Mouse (Mus musculus) E14TG2a.4 (cell line): ENCODE data around the gene Xpo6.

Experiments
- CTCF ChIP-seq: conservative IDR thresholded peaks from 2 replicates; pipeline ENCODE4 v1.5.1; 2014; ENCODE audit warnings: low read length
- POU5F1 ChIP-seq: IDR thresholded peaks from 2 replicates; pipeline ENCODE4 v1.6.1; 2014; ENCODE audit warnings: low read length, borderline replicate concordance

- TF ChIP-seq CTCF = no peak
- no peak for TF ChIP-seq POU5F1
These were observed 49.7 kb upstream of the Xpo6 start for GRCm38 (mm10) chr7:126249986-126250385.
